Mouse (Mus musculus): ENCODE results near the gene Lyz2. TPM values are rescaled to one million over a fixed set of nuclear protein-coding genes. Genes with fewer than 3 reads are reported as not detected.
"Not testable (repeated sequence)": the region's sequence is repeated elsewhere in the genome, so short reads cannot be mapped to it uniquely, and the experiment has no call there.

Gene Lyz2
- total and polyA plus RNA-seq, 2 experiments, result 39.0 to 130 TPM

GRCm38 (mm10) chr10:117282551-117282950 lies 430 bp upstream of the Lyz2 start:
- H3K27me3 ChIP-seq (ENCODE audit: control insufficient read depth, insufficient read depth, low read length), result no peaks in the 10 kb centered on the region
- DNase-seq (ENCODE audit: extremely low read depth, low read depth, low spot score), result no peak
- H3K27ac ChIP-seq (replicated peaks; ENCODE audit: insufficient read depth, low read depth, low read length), result no peak overlapping the region
- no peaks in the 10 kb centered on the region for H3K36me3 ChIP-seq (ENCODE audit: control insufficient read depth, insufficient read depth, low read length)
- no peak for TF ChIP-seq CTCF (IDR thresholded peaks at IDR 0.05; ENCODE audit: low read depth, low read length)
- WGBS, result 70% methylated on average over 2 of the region's 2 CpGs
- no peak overlapping the region for H3K9ac ChIP-seq (ENCODE audit: low read depth, low read length)
- H3K4me3 ChIP-seq (ENCODE audit: insufficient read depth, low read depth, low read length), result no peak overlapping the region
- no peaks in the 10 kb centered on the region for H3K79me2 ChIP-seq (ENCODE audit: control insufficient read depth, insufficient read depth, low read length)
- no peaks in the 10 kb centered on the region for H3K4me1 ChIP-seq (ENCODE audit: control insufficient read depth, insufficient read depth, low read length)

DNA sequence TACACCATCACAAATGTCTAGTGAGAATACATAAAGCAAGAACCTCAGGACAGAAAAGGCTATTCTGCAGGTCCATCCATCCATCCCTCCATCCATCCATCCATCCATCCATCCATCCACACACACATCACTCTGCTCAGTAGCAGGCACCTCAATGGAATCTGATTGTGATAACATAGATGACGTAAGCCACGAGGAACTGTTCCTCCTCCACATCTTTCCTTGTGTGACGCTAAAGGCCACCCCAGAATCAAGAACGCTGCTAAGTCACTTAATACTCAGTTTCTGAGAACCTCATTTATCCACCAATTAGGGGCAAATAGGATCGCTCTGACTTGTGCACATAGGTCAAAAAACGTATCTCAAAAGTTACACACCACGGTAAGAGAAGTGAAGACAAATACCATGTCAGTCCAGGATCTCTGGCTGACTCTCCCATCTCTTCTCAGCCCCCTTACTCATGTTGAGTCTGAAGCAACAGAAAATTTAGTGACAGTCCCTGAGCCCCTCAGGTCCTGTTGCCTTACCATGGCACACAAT lies 670 bp downstream of the Lyz2 start:
- H3K27me3 ChIP-seq (ENCODE audit: control insufficient read depth, insufficient read depth, low read length), result no peaks in the 10 kb centered on the region
- no peaks in the 10 kb centered on the region for H3K4me1 ChIP-seq (ENCODE audit: control insufficient read depth, insufficient read depth, low read length)
- DNase-seq (ENCODE audit: extremely low read depth, low read depth, low spot score), result no peak
- no peak overlapping the region; the same call in 1 of the 2 replicates for H3K4me3 ChIP-seq (ENCODE audit: insufficient read depth, low read depth, low read length)
- no peaks in the 10 kb centered on the region for H3K36me3 ChIP-seq (ENCODE audit: control insufficient read depth, insufficient read depth, low read length)
- H3K9ac ChIP-seq (ENCODE audit: low read depth, low read length), result no peak overlapping the region
- no peak for TF ChIP-seq CTCF (IDR thresholded peaks at IDR 0.05; ENCODE audit: low read depth, low read length)
- TF ChIP-seq POLR2A (IDR thresholded peaks at IDR 0.05; ENCODE audit: extremely low read depth, insufficient read depth, low read length), result no peak
- H3K27ac ChIP-seq (replicated peaks; ENCODE audit: insufficient read depth, low read depth, low read length), result peak overlapping the region; percentile 48
- H3K79me2 ChIP-seq (ENCODE audit: control insufficient read depth, insufficient read depth, low read length), result no peaks in the 10 kb centered on the region
- WGBS, result 85% methylated on average over 7 of the region's 7 CpGs

DNA sequence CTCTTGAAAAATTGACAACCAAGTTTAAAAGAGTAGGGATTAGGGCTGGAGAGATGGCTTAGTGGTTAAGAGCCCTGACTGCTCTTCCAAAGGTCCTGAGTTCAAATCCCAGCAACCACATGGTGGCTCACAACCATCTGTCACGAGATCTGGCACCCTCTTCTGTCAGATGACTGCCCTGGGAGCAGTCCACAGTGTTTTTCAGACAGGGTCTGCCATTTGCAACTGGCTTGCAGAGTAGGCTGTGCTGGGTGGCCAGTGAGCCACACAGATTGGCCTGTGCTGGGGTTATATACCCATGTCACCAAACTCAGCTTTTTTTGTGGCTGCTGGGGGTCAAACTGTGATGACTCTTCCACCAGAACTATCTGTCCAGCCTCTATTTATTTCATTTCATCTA lies 2.1 kb downstream of the Lyz2 start:
- no peaks in the 10 kb centered on the region for H3K36me3 ChIP-seq (ENCODE audit: control insufficient read depth, insufficient read depth, low read length)
- H3K4me3 ChIP-seq (ENCODE audit: insufficient read depth, low read depth, low read length), result no peak overlapping the region
- H3K27ac ChIP-seq (replicated peaks; ENCODE audit: insufficient read depth, low read depth, low read length), result no peak overlapping the region
- H3K9ac ChIP-seq (ENCODE audit: low read depth, low read length), result no peak overlapping the region
- TF ChIP-seq POLR2A (IDR thresholded peaks at IDR 0.05; ENCODE audit: extremely low read depth, insufficient read depth, low read length), result no peak
- no peak for TF ChIP-seq CTCF (IDR thresholded peaks at IDR 0.05; ENCODE audit: low read depth, low read length)
- H3K27me3 ChIP-seq (ENCODE audit: control insufficient read depth, insufficient read depth, low read length), result no peaks in the 10 kb centered on the region
- WGBS, result 69% methylated on average over 1 of the region's 1 CpGs
- H3K79me2 ChIP-seq (ENCODE audit: control insufficient read depth, insufficient read depth, low read length), result no peaks in the 10 kb centered on the region
- DNase-seq (ENCODE audit: extremely low read depth, low read depth, low spot score), result no peak
- no peaks in the 10 kb centered on the region for H3K4me1 ChIP-seq (ENCODE audit: control insufficient read depth, insufficient read depth, low read length)

- H3K27ac ChIP-seq (replicated peaks; ENCODE audit: insufficient read depth, low read depth, low read length); H3K9ac ChIP-seq (ENCODE audit: low read depth, low read length); H3K79me2 ChIP-seq (ENCODE audit: control insufficient read depth, insufficient read depth, low read length); H3K4me3 ChIP-seq (ENCODE audit: insufficient read depth, low read depth, low read length); DNase-seq (ENCODE audit: extremely low read depth, low read depth, low spot score); H3K4me1 ChIP-seq (ENCODE audit: control insufficient read depth, insufficient read depth, low read length); H3K36me3 ChIP-seq (ENCODE audit: control insufficient read depth, insufficient read depth, low read length); H3K27me3 ChIP-seq (ENCODE audit: control insufficient read depth, insufficient read depth, low read length): not testable (repeated sequence)
- 62% methylated on average over 2 of the region's 2 CpGs for WGBS
Observed at GRCm38 (mm10) chr10:117278510-117278909, 3.6 kb downstream of the Lyz2 start.

- H3K9ac ChIP-seq (ENCODE audit: low read depth, low read length); H3K27ac ChIP-seq (replicated peaks; ENCODE audit: insufficient read depth, low read depth, low read length); DNase-seq (ENCODE audit: extremely low read depth, low read depth, low spot score); H3K4me1 ChIP-seq (ENCODE audit: control insufficient read depth, insufficient read depth, low read length); H3K27me3 ChIP-seq (ENCODE audit: control insufficient read depth, insufficient read depth, low read length); H3K79me2 ChIP-seq (ENCODE audit: control insufficient read depth, insufficient read depth, low read length); H3K36me3 ChIP-seq (ENCODE audit: control insufficient read depth, insufficient read depth, low read length); H3K4me3 ChIP-seq (ENCODE audit: insufficient read depth, low read depth, low read length): not testable (repeated sequence)
- 79% methylated on average over 9 of the region's 9 CpGs for WGBS
Observed at GRCm38 (mm10) chr10:117277779-117278178, 4.3 kb downstream of the Lyz2 start.

DNA sequence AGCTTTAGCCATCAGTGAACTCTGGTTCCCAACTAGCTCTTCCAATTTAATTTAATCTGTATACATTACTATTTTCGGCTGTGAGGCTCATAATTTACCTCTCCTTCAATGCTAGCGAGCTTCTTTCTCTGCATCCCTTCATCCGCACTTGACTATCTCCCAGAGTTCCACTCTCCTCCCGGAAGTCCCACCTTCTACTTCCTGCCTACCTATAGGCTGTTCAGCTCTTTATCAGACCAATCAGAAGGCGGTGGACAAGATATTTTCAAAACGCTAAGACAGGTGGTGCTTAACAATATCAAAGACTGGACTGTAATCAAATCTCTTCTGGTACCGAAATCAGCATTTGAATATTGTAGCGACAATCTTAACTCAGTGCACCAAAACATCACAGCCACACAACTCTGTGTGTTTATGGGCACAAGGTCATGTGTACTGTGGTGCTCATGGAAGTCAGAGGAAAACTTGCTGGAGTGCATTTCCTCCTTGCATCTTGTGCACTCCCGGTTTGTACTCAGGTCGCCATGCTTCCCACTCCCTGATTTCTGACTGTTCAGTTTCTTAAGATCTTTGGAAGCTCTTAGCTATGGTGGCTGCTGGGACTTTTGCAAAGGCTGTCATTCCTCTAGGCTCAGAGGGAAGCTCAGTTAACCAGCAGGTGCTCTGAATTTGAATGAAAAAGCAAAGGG lies 6.3 kb downstream of the Lyz2 start:
- TF ChIP-seq CTCF (IDR thresholded peaks at IDR 0.05; ENCODE audit: low read depth, low read length) (no peak), POLR2A (IDR thresholded peaks at IDR 0.05; ENCODE audit: extremely low read depth, insufficient read depth, low read length) (no peak)
- 86% methylated on average over 10 of the region's 10 CpGs for WGBS

DNA sequence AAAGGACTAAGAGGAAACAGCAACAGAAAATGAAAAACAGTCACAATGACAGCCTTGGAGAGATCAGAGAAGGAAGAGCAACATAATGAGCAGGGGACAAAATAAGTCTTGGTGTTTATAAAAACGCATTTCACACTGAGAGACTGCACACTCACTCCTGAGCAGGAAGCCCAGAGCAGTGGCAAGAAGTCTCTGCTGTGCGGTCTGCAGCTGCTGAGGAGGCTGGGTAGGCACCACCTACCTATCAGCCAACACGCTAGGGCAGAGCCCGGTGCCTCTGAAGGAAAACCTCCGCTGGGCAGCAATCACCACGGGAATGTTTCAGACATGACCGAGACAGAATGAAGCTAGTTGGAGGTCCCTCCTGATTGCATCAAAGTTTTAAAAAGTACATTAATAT lies 7.5 kb downstream of the Lyz2 start:
- 87% methylated on average over 4 of the region's 7 CpGs for WGBS
- H3K4me1 ChIP-seq (ENCODE audit: control insufficient read depth, insufficient read depth, low read length); H3K4me3 ChIP-seq (ENCODE audit: insufficient read depth, low read depth, low read length); H3K27me3 ChIP-seq (ENCODE audit: control insufficient read depth, insufficient read depth, low read length); DNase-seq (ENCODE audit: extremely low read depth, low read depth, low spot score); H3K27ac ChIP-seq (replicated peaks; ENCODE audit: insufficient read depth, low read depth, low read length); H3K79me2 ChIP-seq (ENCODE audit: control insufficient read depth, insufficient read depth, low read length); H3K36me3 ChIP-seq (ENCODE audit: control insufficient read depth, insufficient read depth, low read length); H3K9ac ChIP-seq (ENCODE audit: low read depth, low read length): not testable (repeated sequence)

More for the DNA sequence above, 6.3 kb downstream of the Lyz2 start:
- Histone ChIP-seq H3K4me3 (ENCODE audit: insufficient read depth, low read depth, low read length) (no peak overlapping the region), H3K79me2 (ENCODE audit: control insufficient read depth, insufficient read depth, low read length) (no peaks in the 10 kb centered on the region), H3K27ac (replicated peaks; ENCODE audit: insufficient read depth, low read depth, low read length) (no peak overlapping the region), H3K9ac (ENCODE audit: low read depth, low read length) (no peak overlapping the region), H3K27me3 (ENCODE audit: control insufficient read depth, insufficient read depth, low read length) (no peaks in the 10 kb centered on the region), H3K4me1 (ENCODE audit: control insufficient read depth, insufficient read depth, low read length) (no peaks in the 10 kb centered on the region), H3K36me3 (ENCODE audit: control insufficient read depth, insufficient read depth, low read length) (no peaks in the 10 kb centered on the region)
- DNase-seq (ENCODE audit: extremely low read depth, low read depth, low spot score), result no peak

All from liver, adult 2 months (tissue).